In the genomic region with DNA sequence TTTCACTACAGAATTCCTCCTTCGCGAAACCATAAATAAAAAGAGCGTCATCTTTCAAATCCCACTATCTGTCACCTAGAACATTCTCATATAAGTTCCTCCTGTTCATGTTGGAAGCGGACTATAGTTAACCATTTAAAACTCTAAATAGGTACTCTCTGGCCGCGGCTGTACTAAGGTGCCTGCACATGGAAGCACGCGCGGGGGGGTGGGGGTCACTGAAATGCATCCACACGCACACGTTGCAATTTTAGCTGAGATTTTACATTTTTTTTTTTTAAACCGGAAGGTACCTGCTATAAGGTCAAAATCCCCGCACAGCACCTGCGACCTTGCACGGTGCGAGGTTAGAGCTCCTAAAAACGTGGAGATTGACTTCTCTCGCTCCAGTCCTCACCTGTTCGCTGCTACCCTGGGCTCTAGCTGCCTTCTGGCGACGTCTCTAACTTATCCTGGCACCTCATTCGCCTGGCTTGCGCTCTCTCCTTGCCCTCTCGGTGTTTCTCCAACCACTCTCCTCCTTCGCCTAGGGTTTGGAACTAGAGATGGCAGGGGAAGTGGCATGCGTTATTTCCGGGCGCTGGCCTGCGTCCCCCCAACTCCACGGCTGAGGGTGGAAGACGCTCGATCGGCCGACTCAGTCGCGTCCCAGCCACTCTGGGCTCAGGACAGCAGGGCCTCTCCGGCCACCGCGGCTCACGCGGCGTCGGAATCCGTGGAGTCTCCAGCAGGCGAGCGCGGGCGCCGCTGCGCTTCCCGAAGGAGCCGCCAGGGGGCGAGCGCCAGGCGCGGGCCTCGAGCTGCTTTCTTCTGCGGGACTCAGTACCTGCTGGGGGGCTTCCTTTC, we compare ENCODE assay signal across 8 mouse cellular contexts. TPM values are rescaled to one million over a fixed set of nuclear protein-coding genes. Genes with fewer than 3 reads are reported as not detected.
DNase-seq lines count a peak whose midpoint lies in the region; ATAC-seq lines count a peak whose summit lies in the region.

No protein-coding gene starts in this region.

- intact Hi-C loops in heart, postnatal 25 days (cut with DNase I), result loop anchor here (5.0 to 10.0 kb wide), 6 partner anchors 224 to 724 kb away; a partner anchor contains a TSS

- ATAC-seq in forebrain, embryonic 16.5 days, result peak; percentile 12
- ATAC-seq in liver, embryonic 16.5 days (ENCODE audit: low read depth), result no peak
- peak; percentile 6 for ATAC-seq in neural tube, embryonic 12.5 days (ENCODE audit: low FRiP score, low read depth)
- no peak; the same call in 1 of the 2 replicates for ATAC-seq in stomach, embryonic 16.5 days (ENCODE audit: insufficient read depth, low FRiP score)

- peak overlapping the region; percentile 99 for H3K27ac ChIP-seq in forebrain, embryonic 16.5 days (ENCODE audit: low read length)
- H3K27ac ChIP-seq in liver, embryonic 16.5 days (ENCODE audit: low read length), result 0 out of 2 replicates have a peak overlapping the region, but pooled peaks have one; percentile 41
- peak overlapping the region; percentile 53; the same call in 1 of the 2 replicates for H3K27ac ChIP-seq in neural tube, embryonic 12.5 days
- peak overlapping the region; percentile 100 for H3K27ac ChIP-seq in stomach, embryonic 16.5 days (ENCODE audit: low read length)

- H3K9ac ChIP-seq in forebrain, embryonic 16.5 days (replicated peaks; ENCODE audit: low read depth, low read length), result peak overlapping the region; percentile 86
- H3K9ac ChIP-seq in liver, embryonic 16.5 days (ENCODE audit: low read depth, low read length), result peak overlapping the region; percentile 46
- peak overlapping the region; percentile 80 for H3K9ac ChIP-seq in neural tube, embryonic 12.5 days
- peak overlapping the region; percentile 98 for H3K9ac ChIP-seq in stomach, embryonic 16.5 days (ENCODE audit: low read length)

- peak; percentile 31 to 42 for DNase-seq in CD8-positive naive resting alpha-beta T cell, adult 2 months (ENCODE audit: low read depth in 2 of 2, low spot score in 2 of 2)
- DNase-seq in cerebellum, adult 11 months, result peak; percentile 92
- peak; percentile 78 for DNase-seq in heart, postnatal 25 days (ENCODE audit: low spot score)
- peak; percentile 90 for DNase-seq in layer of hippocampus, adult 11-12 months (ENCODE audit: low spot score)

- WGBS in forebrain, embryonic 16.5 days, result under 1% methylated on average over 58 of the region's 58 CpGs
- WGBS in liver, embryonic 16.5 days (ENCODE audit: insufficient replicate concordance), result under 1% methylated on average over 58 of the region's 58 CpGs
- WGBS in neural tube, embryonic 12.5 days, result under 1% methylated on average over 58 of the region's 58 CpGs
- under 1% methylated on average over 58 of the region's 58 CpGs for WGBS in stomach, embryonic 16.5 days

- peaks cover 15% of the 10 kb centered on the region for H3K4me1 ChIP-seq in forebrain, embryonic 16.5 days (replicated peaks; ENCODE audit: control insufficient read depth, insufficient read depth, low read length)
- no peaks in the 10 kb centered on the region; the same call in 1 of the 2 replicates for H3K4me1 ChIP-seq in liver, embryonic 16.5 days (ENCODE audit: control insufficient read depth, low read depth, low read length)
- H3K4me1 ChIP-seq in neural tube, embryonic 12.5 days, result peaks cover 14% of the 10 kb centered on the region; the same call in 1 of the 2 replicates
- peaks cover 10% of the 10 kb centered on the region for H3K4me1 ChIP-seq in stomach, embryonic 16.5 days (ENCODE audit: control insufficient read depth, insufficient read depth, low read length)

- H3K9me3 ChIP-seq in forebrain, embryonic 16.5 days (ENCODE audit: control insufficient read depth, low read length), result no peaks in the 10 kb centered on the region
- H3K9me3 ChIP-seq in liver, embryonic 16.5 days (replicated peaks; ENCODE audit: control insufficient read depth, low read length), result no peaks in the 10 kb centered on the region
- H3K9me3 ChIP-seq in neural tube, embryonic 12.5 days, result no peaks in the 10 kb centered on the region
- no peaks in the 10 kb centered on the region for H3K9me3 ChIP-seq in stomach, embryonic 16.5 days (replicated peaks; ENCODE audit: control insufficient read depth, low read length)

- peak overlapping the region; percentile 81 for H3K4me3 ChIP-seq in forebrain, embryonic 16.5 days (replicated peaks; ENCODE audit: low read length)
- peak overlapping the region; percentile 60 for H3K4me3 ChIP-seq in liver, embryonic 16.5 days (ENCODE audit: low read depth, low read length)
- peak overlapping the region; percentile 84 for H3K4me3 ChIP-seq in neural tube, embryonic 12.5 days
- peak overlapping the region; percentile 98 for H3K4me3 ChIP-seq in stomach, embryonic 16.5 days (replicated peaks; ENCODE audit: low read length)

- H3K4me2 ChIP-seq in forebrain, embryonic 16.5 days (ENCODE audit: low read length), result peak overlapping the region; percentile 99
- H3K4me2 ChIP-seq in liver, embryonic 16.5 days (ENCODE audit: low read depth, low read length), result peak overlapping the region; percentile 80
- H3K4me2 ChIP-seq in neural tube, embryonic 12.5 days (replicated peaks), result peak overlapping the region; percentile 94
- H3K4me2 ChIP-seq in stomach, embryonic 16.5 days (ENCODE audit: low read depth, low read length), result peak overlapping the region; percentile 93

- H3K36me3 ChIP-seq in forebrain, embryonic 16.5 days (ENCODE audit: control insufficient read depth, insufficient read depth), result no peaks in the 10 kb centered on the region
- no peaks in the 10 kb centered on the region for H3K36me3 ChIP-seq in liver, embryonic 16.5 days (ENCODE audit: control insufficient read depth, insufficient read depth)
- no peaks in the 10 kb centered on the region for H3K36me3 ChIP-seq in neural tube, embryonic 12.5 days
- H3K36me3 ChIP-seq in stomach, embryonic 16.5 days (ENCODE audit: control insufficient read depth, insufficient read depth, low read length), result no peaks in the 10 kb centered on the region

- no peaks in the 10 kb centered on the region for H3K27me3 ChIP-seq in forebrain, embryonic 16.5 days (replicated peaks; ENCODE audit: control insufficient read depth, insufficient read depth, low read length)
- H3K27me3 ChIP-seq in liver, embryonic 16.5 days (ENCODE audit: control insufficient read depth, insufficient read depth, low read depth, low read length), result peaks cover 42% of the 10 kb centered on the region
- no peaks in the 10 kb centered on the region for H3K27me3 ChIP-seq in neural tube, embryonic 12.5 days (replicated peaks)
- H3K27me3 ChIP-seq in stomach, embryonic 16.5 days (ENCODE audit: control insufficient read depth, insufficient read depth, low read length), result no peaks in the 10 kb centered on the region

RNA-seq across cellular contexts. Expression of a gene that starts 1.9 kb away (rescaled TPM):
- 29.6 and 39.0 TPM in 2 replicates for polyA plus RNA-seq in forebrain, embryonic 16.5 days (2015; fragmentation: Nextera tagmentation; extraction: Ambion mirVana)
- total RNA-seq in heart, postnatal 25 days (2021), result 10 to 100 TPM; 28.7 to 29.0 TPM
- polyA plus RNA-seq in liver, embryonic 16.5 days (2015; fragmentation: Nextera tagmentation; extraction: Ambion mirVana), result 2.8 and 3.5 TPM in 2 replicates
- polyA plus RNA-seq in neural tube, embryonic 12.5 days (2016; fragmentation: Nextera tagmentation; extraction: Ambion mirVana), result 20.8 and 33.9 TPM in 2 replicates
- 45.1 and 47.5 TPM in 2 replicates for polyA plus RNA-seq in stomach, embryonic 16.5 days (2015; fragmentation: Nextera tagmentation; extraction: Ambion mirVana)

Comparison
In these comparisons a context has a peak if more than half of its experiments do, and no peak if none do; other contexts are left out.
1. DNase-seq: peak in every context shown above with its lines; median percentile 92 in cerebellum, adult 11 months; 90 in layer of hippocampus, adult 11-12 months; 78 in heart, postnatal 25 days; 36 in CD8-positive naive resting alpha-beta T cell, adult 2 months.
2. ATAC-seq: peak in forebrain, embryonic 16.5 days (single experiment) and neural tube, embryonic 12.5 days (single experiment); none in liver, embryonic 16.5 days (single experiment) and stomach, embryonic 16.5 days (single experiment).
3. H3K27ac ChIP-seq: peak in every context shown above with its lines; median percentile 100 in stomach, embryonic 16.5 days; 99 in forebrain, embryonic 16.5 days; 53 in neural tube, embryonic 12.5 days; 41 in liver, embryonic 16.5 days.
4. H3K9ac ChIP-seq: peak in every context shown above with its lines; median percentile 98 in stomach, embryonic 16.5 days; 86 in forebrain, embryonic 16.5 days; 80 in neural tube, embryonic 12.5 days; 46 in liver, embryonic 16.5 days.
5. Peak in every context shown above with its lines, with median percentiles within 50 percentile points of each other: H3K4me2 ChIP-seq and H3K4me3 ChIP-seq.